Mouse (Mus musculus): ENCODE measurements around the gene Notch2. TPM values are rescaled to one million over a fixed set of nuclear protein-coding genes. Genes with fewer than 3 reads are reported as not detected.

Gene Notch2
- total and polyA plus RNA-seq, 3 experiments, result 3.3 to 11.3 (median 11.1) TPM

GRCm38 (mm10) chr3:98118252-98118651, 104.9 kb downstream of the Notch2 start:
- H3K4me3 ChIP-seq (replicated peaks in 1 of 3; ENCODE audit: low read depth in 2 of 3, low read length in 2 of 3, poor library complexity in 1 of 3), result no peak overlapping the region
- H3K27ac ChIP-seq (ENCODE audit: insufficient read depth, low read depth), result no peak overlapping the region
- no peak for DNase-seq (ENCODE audit: extremely low read depth)
- dilution Hi-C loops (cut with MboI; ENCODE audit: extremely low pct_ligation_motif_present, extremely low pct_unique_long_range_greater_than_20kb, low sequenced_read_pairs), result no loop called here
- TF ChIP-seq ZMIZ1 (IDR thresholded peaks at IDR 0.05; ENCODE audit: low read depth, low read length) (no peak), TBP (conservative IDR thresholded peaks at IDR 0.05; ENCODE audit: low read depth, low read length) (no peak), GABPA (IDR thresholded peaks at IDR 0.05; ENCODE audit: insufficient replicate concordance, low read depth, low read length) (no peak), RAD21 (IDR thresholded peaks at IDR 0.05; ENCODE audit: low read depth, low read length) (no peak), ETS1 (conservative IDR thresholded peaks at IDR 0.05; ENCODE audit: low read depth, low read length) (no peak), MAFK (IDR thresholded peaks at IDR 0.05; ENCODE audit: insufficient replicate concordance, low read length) (no peak), POLR2A (IDR thresholded peaks at IDR 0.05; ENCODE audit: low read depth, low read length) (no peak), ZC3H11A (IDR thresholded peaks at IDR 0.05; ENCODE audit: low read depth, low read length) (no peak), POLR2AphosphoS2 (IDR thresholded peaks at IDR 0.05; ENCODE audit: low read depth, low read length) (no peak), EP300 (IDR thresholded peaks at IDR 0.05; ENCODE audit: low read length) (no peak), SMC3 (IDR thresholded peaks at IDR 0.05; ENCODE audit: low read depth, low read length) (no peak), HCFC1 (IDR thresholded peaks at IDR 0.05; ENCODE audit: low read depth, low read length) (no peak), MEF2A (IDR thresholded peaks at IDR 0.05; ENCODE audit: borderline replicate concordance, low read depth, low read length) (no peak), CTCF (conservative IDR thresholded peaks at IDR 0.05 in 1 of 2, IDR thresholded peaks at IDR 0.05 in 1 of 2; ENCODE audit: low read depth in 2 of 2, low read length in 2 of 2) (no peak), PAX5 (IDR thresholded peaks at IDR 0.05; ENCODE audit: low read length) (no peak), MXI1 (IDR thresholded peaks at IDR 0.05; ENCODE audit: low read depth, low read length) (no peak)
- peaks cover 33 to 84% of the 10 kb centered on the region in 2 experiments for H3K36me3 ChIP-seq (replicated peaks in 1 of 2; ENCODE audit: control insufficient read depth in 1 of 2, insufficient read depth in 1 of 2, low read length in 1 of 2)
- no peaks in the 10 kb centered on the region for H3K9me3 ChIP-seq (replicated peaks; ENCODE audit: low read length)
- no peak overlapping the region for H3K9ac ChIP-seq (ENCODE audit: insufficient read depth, low read depth)
- no peaks in the 10 kb centered on the region for H3K79me2 ChIP-seq (replicated peaks; ENCODE audit: control insufficient read depth, extremely low read depth, insufficient read depth, poor library complexity, severe bottlenecking)
- in situ Hi-C loops (cut with MboI; ENCODE audit: low pct_ligation_motif_present, low pct_unique_long_range_greater_than_20kb, low sequenced_read_pairs), result no loop called here
- no peak overlapping the region for H3K4me2 ChIP-seq (ENCODE audit: insufficient read depth, low read depth, poor library complexity, severe bottlenecking)
- no peaks in the 10 kb centered on the region for H3K4me1 ChIP-seq (ENCODE audit: control insufficient read depth in 1 of 2, insufficient read depth in 2 of 2)
- H3K27me3 ChIP-seq (replicated peaks), result no peaks in the 10 kb centered on the region

DNA sequence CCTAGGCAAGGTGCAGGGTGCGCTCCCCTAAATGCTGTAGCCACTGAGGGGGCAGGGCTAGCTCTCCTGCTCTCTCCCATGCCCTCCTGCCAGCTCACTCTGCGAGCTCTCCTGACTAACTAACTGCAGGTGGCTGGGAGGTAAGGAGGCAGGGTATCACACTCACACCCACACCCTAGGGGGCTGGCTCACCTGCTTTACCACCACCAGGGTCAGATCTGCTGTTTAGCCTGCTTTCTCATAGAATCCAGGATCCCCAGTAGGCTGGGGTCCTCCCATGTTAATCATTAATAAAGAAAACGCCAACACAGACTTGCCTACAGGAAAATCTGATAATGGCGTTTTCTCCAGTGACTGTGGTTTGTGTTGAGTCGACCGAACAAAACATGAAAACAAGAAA, 106.0 kb downstream of the Notch2 start:
- in situ Hi-C loops (cut with MboI; ENCODE audit: low pct_ligation_motif_present, low pct_unique_long_range_greater_than_20kb, low sequenced_read_pairs), result no loop called here

More for the DNA sequence above, 106.0 kb downstream of the Notch2 start:
- no peak overlapping the region for H3K9ac ChIP-seq (ENCODE audit: insufficient read depth, low read depth)
- no peak for DNase-seq (ENCODE audit: extremely low read depth)
- no peaks in the 10 kb centered on the region for H3K79me2 ChIP-seq (replicated peaks; ENCODE audit: control insufficient read depth, extremely low read depth, insufficient read depth, poor library complexity, severe bottlenecking)
- H3K27me3 ChIP-seq (replicated peaks), result no peaks in the 10 kb centered on the region
- dilution Hi-C loops (cut with MboI; ENCODE audit: extremely low pct_ligation_motif_present, extremely low pct_unique_long_range_greater_than_20kb, low sequenced_read_pairs), result no loop called here
- no peak overlapping the region for H3K4me3 ChIP-seq (replicated peaks in 1 of 3; ENCODE audit: low read depth in 2 of 3, low read length in 2 of 3, poor library complexity in 1 of 3)
- H3K4me2 ChIP-seq (ENCODE audit: insufficient read depth, low read depth, poor library complexity, severe bottlenecking), result no peak overlapping the region
- no peaks in the 10 kb centered on the region for H3K4me1 ChIP-seq (ENCODE audit: control insufficient read depth in 1 of 2, insufficient read depth in 2 of 2)
- peaks cover 43 to 86% of the 10 kb centered on the region in 2 experiments for H3K36me3 ChIP-seq (replicated peaks in 1 of 2; ENCODE audit: control insufficient read depth in 1 of 2, insufficient read depth in 1 of 2, low read length in 1 of 2)
- TF ChIP-seq ZMIZ1 (IDR thresholded peaks at IDR 0.05; ENCODE audit: low read depth, low read length), result no peak
- no peak for TF ChIP-seq TBP (conservative IDR thresholded peaks at IDR 0.05; ENCODE audit: low read depth, low read length)
- no peak for TF ChIP-seq MAFK (IDR thresholded peaks at IDR 0.05; ENCODE audit: insufficient replicate concordance, low read length)
- TF ChIP-seq KAT2A (IDR thresholded peaks at IDR 0.05; ENCODE audit: insufficient replicate concordance, low read length), result no peak
- TF ChIP-seq MXI1 (IDR thresholded peaks at IDR 0.05; ENCODE audit: low read depth, low read length), result no peak
- TF ChIP-seq E2F4 (IDR thresholded peaks at IDR 0.05; ENCODE audit: insufficient replicate concordance, low read depth, low read length), result no peak
- TF ChIP-seq POLR2A (IDR thresholded peaks at IDR 0.05; ENCODE audit: low read depth, low read length), result no peak
- TF ChIP-seq CTCF (conservative IDR thresholded peaks at IDR 0.05 in 1 of 2, IDR thresholded peaks at IDR 0.05 in 1 of 2; ENCODE audit: low read depth in 2 of 2, low read length in 2 of 2), result no peak
- TF ChIP-seq CHD1 (IDR thresholded peaks at IDR 0.05; ENCODE audit: low read depth, low read length), result no peak
- TF ChIP-seq SMC3 (IDR thresholded peaks at IDR 0.05; ENCODE audit: low read depth, low read length), result no peak
- no peak for TF ChIP-seq UBTF (IDR thresholded peaks at IDR 0.05; ENCODE audit: low read depth, low read length)
- H3K27ac ChIP-seq (ENCODE audit: insufficient read depth, low read depth), result no peak overlapping the region
- no peaks in the 10 kb centered on the region for H3K9me3 ChIP-seq (replicated peaks; ENCODE audit: low read length)

Measured in CH12.LX (cell line).